Mouse (Mus musculus): Measurements from ENCODE around the gene Rbm46. TPM values are rescaled to one million over a fixed set of nuclear protein-coding genes. Genes with fewer than 3 reads are reported as not detected.

Gene Rbm46
- 4.1 and 5.0 TPM in 2 replicates for polyA plus RNA-seq (2015; fragmentation: Nextera tagmentation; extraction: Ambion mirVana)

GRCm38 (mm10) chr3:82876372-82876739, at the start of gene Rbm46:
Gene Rbm46 (minus strand): TSS chr3:82876483.
- peaks cover 20% of the 10 kb centered on the region for H3K27me3 ChIP-seq
- no peak within 1 kb of the TSS for H3K27ac ChIP-seq
- no peaks in the 10 kb centered on the region for H3K9me3 ChIP-seq
- peak; percentile 88 for ATAC-seq (ENCODE audit: insufficient number of reproducible peaks, insufficient read depth, low FRiP score, low TSS enrichment, low read depth)
- 18% methylated on average over 36 of the region's 36 CpGs for WGBS
- H3K4me1 ChIP-seq, result peaks cover 8% of the 10 kb centered on the region; the same call in 1 of the 2 replicates
- H3K4me3 ChIP-seq, result peak within 1 kb of the TSS; percentile 46
- H3K36me3 ChIP-seq, result no peaks in the 10 kb centered on the region
- peak within 1 kb of the TSS; percentile 70 for H3K4me2 ChIP-seq
- H3K9ac ChIP-seq, result peak within 1 kb of the TSS; percentile 63

GRCm38 (mm10) chr3:82915632-82916031, 39.3 kb upstream of the Rbm46 start:
- no peaks in the 10 kb centered on the region for H3K36me3 ChIP-seq
- H3K4me3 ChIP-seq, result no peak overlapping the region
- WGBS, result 19% methylated on average over 1 of the region's 1 CpGs
- no peak for ATAC-seq (ENCODE audit: insufficient number of reproducible peaks, insufficient read depth, low FRiP score, low TSS enrichment, low read depth)
- H3K9me3 ChIP-seq, result no peaks in the 10 kb centered on the region
- no peaks in the 10 kb centered on the region for H3K4me1 ChIP-seq
- H3K4me2 ChIP-seq, result no peak overlapping the region
- H3K9ac ChIP-seq, result no peak overlapping the region
- H3K27me3 ChIP-seq, result no peaks in the 10 kb centered on the region
- H3K27ac ChIP-seq, result no peak overlapping the region

- peaks cover 25% of the 10 kb centered on the region for H3K27me3 ChIP-seq
- WGBS, result 90% methylated on average over 2 of the region's 2 CpGs
- H3K36me3 ChIP-seq, result no peaks in the 10 kb centered on the region
- H3K27ac ChIP-seq, result no peak overlapping the region
- ATAC-seq (ENCODE audit: insufficient number of reproducible peaks, insufficient read depth, low FRiP score, low TSS enrichment, low read depth), result no peak
- no peak overlapping the region for H3K4me2 ChIP-seq
- no peaks in the 10 kb centered on the region for H3K9me3 ChIP-seq
- peaks cover 9% of the 10 kb centered on the region for H3K4me1 ChIP-seq
- H3K4me3 ChIP-seq, result no peak overlapping the region
- H3K9ac ChIP-seq, result no peak overlapping the region
Measured at GRCm38 (mm10) chr3:82908671-82909070, 32.4 kb upstream of the Rbm46 start.

- under 1% methylated on average over 31 of the region's 31 CpGs for WGBS
- peak overlapping the region; percentile 41; the same call in 1 of the 2 replicates for H3K9ac ChIP-seq
- no peaks in the 10 kb centered on the region for H3K9me3 ChIP-seq
- peak overlapping the region; percentile 46 for H3K4me3 ChIP-seq
- H3K27me3 ChIP-seq, result peaks cover 40% of the 10 kb centered on the region
- ATAC-seq (ENCODE audit: insufficient number of reproducible peaks, insufficient read depth, low FRiP score, low TSS enrichment, low read depth), result no peak
- no peaks in the 10 kb centered on the region for H3K36me3 ChIP-seq
- H3K27ac ChIP-seq, result no peak overlapping the region
- H3K4me2 ChIP-seq, result peak overlapping the region; percentile 89
- peaks cover 14% of the 10 kb centered on the region for H3K4me1 ChIP-seq
Measured at GRCm38 (mm10) chr3:82904211-82904908, 28.1 kb upstream of the Rbm46 start.

GRCm38 (mm10) chr3:82903613-82904205, 27.4 kb upstream of the Rbm46 start, which contains the start of gene Lrat:
Gene Lrat (minus strand): TSS chr3:82903973.
- Histone ChIP-seq H3K36me3 (no peaks in the 10 kb centered on the region), H3K4me3 (peak within 1 kb of the TSS; percentile 46), H3K4me1 (peaks cover 14% of the 10 kb centered on the region), H3K9ac (peak within 1 kb of the TSS; percentile 41), H3K9me3 (no peaks in the 10 kb centered on the region), H3K27me3 (peaks cover 40% of the 10 kb centered on the region), H3K27ac (no peak within 1 kb of the TSS), H3K4me2 (peak within 1 kb of the TSS; percentile 89)
- WGBS, result under 1% methylated on average over 35 of the region's 35 CpGs
- no peak for ATAC-seq (ENCODE audit: insufficient number of reproducible peaks, insufficient read depth, low FRiP score, low TSS enrichment, low read depth)

- H3K9me3 ChIP-seq, result no peaks in the 10 kb centered on the region
- no peak overlapping the region for H3K9ac ChIP-seq
- no peak overlapping the region for H3K27ac ChIP-seq
- peak overlapping the region; percentile 89 for H3K4me2 ChIP-seq
- no peak for ATAC-seq (ENCODE audit: insufficient number of reproducible peaks, insufficient read depth, low FRiP score, low TSS enrichment, low read depth)
- peaks cover 14% of the 10 kb centered on the region for H3K4me1 ChIP-seq
- H3K4me3 ChIP-seq, result peak overlapping the region; percentile 46
- 22% methylated on average over 20 of the region's 20 CpGs for WGBS
- no peaks in the 10 kb centered on the region for H3K36me3 ChIP-seq
- peaks cover 40% of the 10 kb centered on the region for H3K27me3 ChIP-seq
Measured at GRCm38 (mm10) chr3:82902757-82903612, 26.7 kb upstream of the Rbm46 start.

GRCm38 (mm10) chr3:82888842-82889241, 12.6 kb upstream of the Rbm46 start:
- Histone ChIP-seq H3K4me2 (no peak overlapping the region), H3K4me1 (no peaks in the 10 kb centered on the region), H3K27ac (no peak overlapping the region), H3K4me3 (no peak overlapping the region), H3K9me3 (no peaks in the 10 kb centered on the region), H3K36me3 (no peaks in the 10 kb centered on the region), H3K27me3 (no peaks in the 10 kb centered on the region), H3K9ac (no peak overlapping the region)
- ATAC-seq (ENCODE audit: insufficient number of reproducible peaks, insufficient read depth, low FRiP score, low TSS enrichment, low read depth), result no peak
- WGBS, result 11% methylated on average over 2 of the region's 2 CpGs

GRCm38 (mm10) chr3:82877258-82877657, 975 bp upstream of the Rbm46 start:
- H3K27ac ChIP-seq, result no peak overlapping the region
- H3K27me3 ChIP-seq, result peaks cover 20% of the 10 kb centered on the region
- no peak overlapping the region for H3K4me2 ChIP-seq
- H3K36me3 ChIP-seq, result no peaks in the 10 kb centered on the region
- ATAC-seq (ENCODE audit: insufficient number of reproducible peaks, insufficient read depth, low FRiP score, low TSS enrichment, low read depth), result no peak
- no peak overlapping the region for H3K9ac ChIP-seq
- H3K4me3 ChIP-seq, result no peak overlapping the region
- H3K4me1 ChIP-seq, result peaks cover 8% of the 10 kb centered on the region; the same call in 1 of the 2 replicates
- WGBS, result 3% methylated on average over 4 of the region's 4 CpGs
- H3K9me3 ChIP-seq, result no peaks in the 10 kb centered on the region

- H3K4me2 ChIP-seq, result peak overlapping the region; percentile 70
- H3K4me1 ChIP-seq, result peaks cover 8% of the 10 kb centered on the region; the same call in 1 of the 2 replicates
- no peaks in the 10 kb centered on the region for H3K9me3 ChIP-seq
- peak overlapping the region; percentile 63 for H3K9ac ChIP-seq
- WGBS, result 22% methylated on average over 64 of the region's 69 CpGs
- H3K27me3 ChIP-seq, result peaks cover 20% of the 10 kb centered on the region
- no peak for ATAC-seq (ENCODE audit: insufficient number of reproducible peaks, insufficient read depth, low FRiP score, low TSS enrichment, low read depth)
- H3K27ac ChIP-seq, result no peak overlapping the region
- H3K4me3 ChIP-seq, result peak overlapping the region; percentile 46
- no peaks in the 10 kb centered on the region for H3K36me3 ChIP-seq
Measured at GRCm38 (mm10) chr3:82875671-82876371, 462 bp downstream of the Rbm46 start.

- no peak for ATAC-seq (ENCODE audit: insufficient number of reproducible peaks, insufficient read depth, low FRiP score, low TSS enrichment, low read depth)
- Histone ChIP-seq H3K9ac (no peak overlapping the region), H3K4me1 (no peaks in the 10 kb centered on the region), H3K4me2 (no peak overlapping the region), H3K4me3 (no peak overlapping the region), H3K36me3 (no peaks in the 10 kb centered on the region), H3K27me3 (no peaks in the 10 kb centered on the region), H3K27ac (no peak overlapping the region), H3K9me3 (no peaks in the 10 kb centered on the region)
- 6% methylated on average over 4 of the region's 4 CpGs for WGBS
Measured at GRCm38 (mm10) chr3:82857414-82858077, 18.7 kb downstream of the Rbm46 start.

- whole genome bisulfite sequencing, result 81% methylated on average over 9 of the region's 9 CpGs
Measured at GRCm38 (mm10) chr3:82825165-82825564, 51.1 kb downstream of the Rbm46 start.

More at GRCm38 (mm10) chr3:82825165-82825564, 51.1 kb downstream of the Rbm46 start:
- Histone ChIP-seq H3K4me2 (no peak overlapping the region), H3K36me3 (no peaks in the 10 kb centered on the region), H3K4me1 (no peaks in the 10 kb centered on the region), H3K27me3 (no peaks in the 10 kb centered on the region), H3K27ac (no peak overlapping the region), H3K9ac (no peak overlapping the region), H3K4me3 (no peak overlapping the region), H3K9me3 (no peaks in the 10 kb centered on the region)
- ATAC-seq (ENCODE audit: insufficient number of reproducible peaks, insufficient read depth, low FRiP score, low TSS enrichment, low read depth), result no peak
